Mouse (Mus musculus) heart, embryonic 10.5 days (tissue): ENCODE data around the gene Hdac11. TPM values are rescaled to one million over a fixed set of nuclear protein-coding genes. Genes with fewer than 3 reads are reported as not detected.

Experiments
- DNase-seq: peaks from one replicate; pipeline ENCODE4 v3.0.0-alpha.2; 2017; ENCODE audit warnings: low spot score
- H3K27ac ChIP-seq: fragments of 300-500 bp; sonication (generic); 2 replicates; pipeline ENCODE4 v1.5.1; 2016; ENCODE audit warnings: mild to moderate bottlenecking
- H3K27me3 ChIP-seq: fragments of 300-500 bp; sonication (generic); 2 replicates; pipeline ENCODE4 v1.6.1; 2016; ENCODE audit warnings: mild to moderate bottlenecking; ENCODE audit not compliant: poor library complexity, insufficient read depth, severe bottlenecking
- H3K36me3 ChIP-seq: fragments of 300-500 bp; sonication (generic); 2 replicates; pipeline ENCODE4 v1.6.1; 2016; ENCODE audit warnings: mild to moderate bottlenecking, moderate library complexity
- H3K4me1 ChIP-seq: fragments of 300-500 bp; sonication (generic); 2 replicates; pipeline ENCODE4 v1.6.1; 2016; ENCODE audit warnings: mild to moderate bottlenecking
- H3K4me3 ChIP-seq: fragments of 300-500 bp; sonication (generic); 2 replicates; pipeline ENCODE4 v1.5.1; 2016; ENCODE audit warnings: mild to moderate bottlenecking, moderate library complexity
- H3K9me3 ChIP-seq: fragments of 300-500 bp; sonication (generic); 2 replicates; pipeline ENCODE4 v1.6.1; 2016; ENCODE audit warnings: mild to moderate bottlenecking, moderate library complexity
- WGBS: fragments of 180-500 bp; shearing (Covaris S2); methylation state at CpG from one replicate; pipeline ENCODE4 v1.1.7; 2016; 5-methylcytosine and 5-hydroxymethylcytosine counted together
- polyA plus RNA-seq: library from polyadenylated mRNA; unstranded; fragments of >200 nt; fragmentation: Nextera tagmentation; extraction: Ambion mirVana; gene quantifications from 2 replicates; pipeline ENCODE4 v1.2.1, GENCODE M21; 2016

Hdac11 gene
- polyA plus RNA-seq, 1 experiment from 2014 or later = 6.8 TPM

DNA sequence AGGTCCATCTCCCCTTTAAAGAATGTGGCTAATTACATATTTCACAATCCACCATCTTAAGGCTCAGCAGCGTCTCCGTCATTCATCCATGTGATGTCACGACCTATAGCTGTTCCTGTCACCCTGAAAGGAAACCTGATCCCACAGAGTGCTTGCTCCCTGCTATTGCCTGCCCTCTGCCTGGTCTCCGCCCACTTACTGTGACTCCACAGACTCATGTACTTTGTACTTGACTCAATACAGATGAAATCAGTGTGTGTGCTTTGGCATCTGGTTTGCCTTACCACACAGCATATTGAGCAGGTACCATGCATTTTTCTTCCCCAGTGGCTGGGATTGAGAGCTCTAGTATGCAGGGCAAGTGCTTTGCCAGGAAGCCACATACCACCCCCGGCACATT lies 5.8 kb downstream of the Hdac11 start:
- Histone ChIP-seq H3K4me1 (peaks cover 46% of the 10 kb centered on the region), H3K36me3 (0 out of 2 replicates have a peak, but pooled peaks cover 3% of the 10 kb centered on the region), H3K4me3 (no peak overlapping the region), H3K27ac (peak overlapping the region; percentile 32; the same call in 1 of the 2 replicates), H3K27me3 (peaks cover 33% of the 10 kb centered on the region), H3K9me3 (no peaks in the 10 kb centered on the region)
- DNase-seq = no peak
- 78% methylated on average over 5 of the region's 5 CpGs for WGBS

DNA sequence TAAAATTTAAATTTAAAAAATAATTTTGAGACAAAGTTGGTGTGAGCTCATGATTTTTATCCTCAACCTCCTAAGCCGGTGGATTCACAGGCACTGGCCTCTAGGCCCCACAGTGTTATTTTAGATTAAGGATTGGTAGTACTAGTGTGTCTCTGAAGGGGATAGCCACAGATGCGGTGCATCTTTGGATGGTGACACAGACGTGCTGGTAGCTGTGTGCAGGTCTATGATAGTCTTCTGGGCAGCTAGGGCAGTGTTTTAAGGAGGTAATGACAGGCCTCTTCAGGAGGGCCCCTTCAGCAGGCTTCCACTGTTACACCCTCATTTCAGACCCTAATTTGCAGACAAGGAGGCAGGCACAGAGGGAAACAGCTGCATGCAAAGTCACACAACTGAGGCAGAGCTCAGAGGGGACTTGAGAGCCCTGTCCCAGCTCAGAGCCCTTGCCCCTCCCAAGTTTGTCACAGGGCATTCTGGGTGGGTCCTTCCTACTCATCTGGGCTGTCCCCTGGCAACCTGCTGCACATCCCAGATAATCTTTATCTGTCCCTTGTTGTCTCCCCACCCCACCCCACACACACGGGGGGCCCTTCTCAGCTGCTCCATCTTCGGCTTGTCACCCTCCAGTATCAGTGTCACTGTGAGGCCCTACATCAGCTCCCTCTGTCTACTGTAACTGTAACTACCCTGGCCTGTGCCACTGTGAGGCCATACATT lies 6.9 kb downstream of the Hdac11 start:
- Histone ChIP-seq H3K27me3 (peaks cover 25% of the 10 kb centered on the region; the same call in 1 of the 2 replicates), H3K27ac (peak overlapping the region; percentile 44; the same call in 1 of the 2 replicates), H3K36me3 (0 out of 2 replicates have a peak, but pooled peaks cover 3% of the 10 kb centered on the region), H3K4me1 (peaks cover 43% of the 10 kb centered on the region), H3K9me3 (no peaks in the 10 kb centered on the region), H3K4me3 (no peak overlapping the region)
- WGBS = 38% methylated on average over 5 of the region's 5 CpGs
- DNase-seq = peak; percentile 95

DNA sequence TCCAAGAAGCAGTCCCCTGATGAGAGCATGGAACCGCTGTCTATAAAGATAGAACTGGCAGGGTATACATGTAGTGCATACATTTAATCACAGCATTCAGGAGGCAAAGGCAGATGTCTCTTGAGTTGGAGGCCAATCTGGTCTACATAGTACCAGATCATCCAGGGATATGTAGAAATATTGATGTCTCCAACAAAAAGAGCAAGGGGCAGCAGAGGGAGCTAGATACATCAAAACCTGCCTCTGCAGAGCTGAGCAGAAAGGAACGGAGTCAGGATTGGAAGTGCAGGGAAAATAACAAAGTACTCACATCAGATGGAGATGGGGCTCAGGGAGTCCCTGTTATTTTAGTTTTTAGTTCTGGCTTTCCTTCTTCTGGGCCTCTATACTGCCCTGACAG lies 8.1 kb downstream of the Hdac11 start:
- 83% methylated on average over 2 of the region's 2 CpGs for WGBS
- Histone ChIP-seq H3K9me3 (no peaks in the 10 kb centered on the region), H3K27ac (peak overlapping the region; percentile 44; the same call in 1 of the 2 replicates), H3K36me3 (peaks cover 9% of the 10 kb centered on the region; the same call in 1 of the 2 replicates), H3K27me3 (peaks cover 22% of the 10 kb centered on the region; the same call in 1 of the 2 replicates), H3K4me1 (peaks cover 33% of the 10 kb centered on the region), H3K4me3 (no peak overlapping the region)
- no peak for DNase-seq

DNA sequence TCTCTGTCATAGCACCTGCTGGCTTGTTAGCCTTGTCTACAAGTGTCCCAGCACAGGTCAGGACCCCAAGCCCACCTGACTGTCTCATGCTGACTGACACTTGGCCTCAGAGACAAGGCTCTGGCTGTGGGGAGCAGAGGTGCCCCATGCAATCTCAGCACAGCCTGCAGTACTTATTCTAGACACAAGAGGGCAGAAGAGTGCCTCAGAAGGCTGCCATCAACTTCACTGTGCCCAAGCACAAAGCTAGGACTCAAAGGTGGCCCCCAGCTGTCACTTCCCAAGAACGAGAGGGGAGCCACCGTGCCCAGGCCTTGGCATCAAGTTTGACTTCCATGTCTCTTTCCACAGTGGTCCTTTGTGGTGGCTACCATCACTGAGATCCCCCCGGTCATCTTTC lies 8.7 kb downstream of the Hdac11 start:
- Histone ChIP-seq H3K4me1 (peaks cover 32% of the 10 kb centered on the region), H3K4me3 (no peak overlapping the region), H3K9me3 (no peaks in the 10 kb centered on the region), H3K27me3 (peaks cover 22% of the 10 kb centered on the region; the same call in 1 of the 2 replicates), H3K36me3 (peaks cover 9% of the 10 kb centered on the region; the same call in 1 of the 2 replicates), H3K27ac (peak overlapping the region; percentile 44; the same call in 1 of the 2 replicates)
- no peak for DNase-seq
- 38% methylated on average over 3 of the region's 3 CpGs for WGBS

DNA sequence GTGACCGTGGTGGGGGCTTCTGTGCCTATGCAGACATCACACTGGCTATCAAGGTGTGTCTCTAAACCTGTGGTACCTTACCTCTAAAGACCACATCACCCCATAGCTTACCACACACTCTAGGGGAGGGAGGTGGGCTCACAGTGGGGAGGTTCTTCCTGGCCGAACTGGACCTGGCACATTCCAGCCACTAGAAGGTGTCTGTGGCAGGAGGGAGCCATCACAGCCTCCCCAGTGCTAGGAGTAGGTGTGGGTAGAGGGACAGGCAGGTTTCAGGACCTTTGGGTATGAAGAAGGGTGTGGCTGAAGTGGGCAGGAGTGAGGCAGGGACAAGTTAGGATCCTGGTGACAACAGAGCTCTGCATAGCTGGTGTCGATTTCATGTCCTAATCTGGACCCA lies 11.4 kb downstream of the Hdac11 start:
- DNase-seq = no peak
- Histone ChIP-seq H3K4me1 (peaks cover 18% of the 10 kb centered on the region), H3K27ac (no peak overlapping the region), H3K9me3 (no peaks in the 10 kb centered on the region), H3K27me3 (peaks cover 23% of the 10 kb centered on the region; the same call in 1 of the 2 replicates), H3K36me3 (peaks cover 6% of the 10 kb centered on the region; the same call in 1 of the 2 replicates), H3K4me3 (no peak overlapping the region)
- WGBS = 48% methylated on average over 3 of the region's 3 CpGs

DNA sequence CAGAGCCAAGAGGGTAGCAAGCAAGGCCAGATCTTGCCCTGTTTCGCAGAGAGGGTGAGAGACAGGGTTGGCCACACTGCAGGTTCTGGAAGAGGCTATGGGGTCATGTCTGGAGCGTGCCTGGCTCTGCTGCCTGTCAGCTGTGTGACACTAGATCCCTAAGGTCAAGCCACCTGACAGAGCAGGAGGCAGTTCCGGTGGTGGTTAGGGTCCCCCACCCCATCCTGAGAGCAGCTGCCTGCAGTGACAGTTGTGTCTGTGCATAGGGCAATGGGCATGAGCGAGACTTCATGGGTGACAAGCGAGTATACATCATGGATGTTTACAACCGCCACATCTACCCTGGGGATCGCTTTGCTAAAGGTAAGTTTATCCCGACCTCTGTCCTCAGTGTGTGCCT lies 12.7 kb downstream of the Hdac11 start:
- H3K4me3 ChIP-seq = no peak overlapping the region
- H3K27ac ChIP-seq = no peak overlapping the region
- H3K4me1 ChIP-seq = peaks cover 6% of the 10 kb centered on the region; the same call in 1 of the 2 replicates
- DNase-seq = no peak
- no peaks in the 10 kb centered on the region for H3K9me3 ChIP-seq
- WGBS = 87% methylated on average over 8 of the region's 8 CpGs
- H3K36me3 ChIP-seq = peaks cover 6% of the 10 kb centered on the region; the same call in 1 of the 2 replicates
- peaks cover 28% of the 10 kb centered on the region; the same call in 1 of the 2 replicates for H3K27me3 ChIP-seq

DNA sequence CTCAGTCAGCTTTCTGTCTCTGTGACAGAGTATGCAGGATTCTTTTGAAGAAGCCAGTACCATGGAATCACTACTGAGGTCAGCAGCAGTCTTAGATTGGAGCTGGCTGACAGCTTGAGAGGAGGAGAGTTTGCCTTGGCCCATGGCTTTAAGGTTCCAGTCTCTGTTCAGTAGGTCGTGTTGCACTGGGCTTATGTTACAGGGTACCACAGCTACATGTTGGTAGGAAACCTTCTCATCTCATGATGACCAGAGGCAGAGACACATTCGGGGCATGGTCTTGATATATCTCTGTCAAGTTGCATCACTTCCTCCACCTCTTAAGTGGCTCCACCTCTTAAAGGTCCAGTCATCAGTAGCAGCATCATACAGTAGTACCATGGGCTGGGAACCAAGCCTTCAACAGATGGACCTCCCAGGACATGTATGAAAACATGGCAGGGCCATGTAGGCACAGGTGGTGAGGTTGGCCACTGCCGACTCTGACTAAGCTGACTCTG lies 15.0 kb downstream of the Hdac11 start:
- 63% methylated on average over 3 of the region's 3 CpGs for WGBS
- H3K9me3 ChIP-seq = no peaks in the 10 kb centered on the region
- H3K4me1 ChIP-seq = peaks cover 6% of the 10 kb centered on the region; the same call in 1 of the 2 replicates
- no peak overlapping the region for H3K27ac ChIP-seq
- peaks cover 6% of the 10 kb centered on the region; the same call in 1 of the 2 replicates for H3K36me3 ChIP-seq
- H3K27me3 ChIP-seq = peaks cover 24% of the 10 kb centered on the region; the same call in 1 of the 2 replicates
- no peak overlapping the region for H3K4me3 ChIP-seq
- no peak for DNase-seq

DNA sequence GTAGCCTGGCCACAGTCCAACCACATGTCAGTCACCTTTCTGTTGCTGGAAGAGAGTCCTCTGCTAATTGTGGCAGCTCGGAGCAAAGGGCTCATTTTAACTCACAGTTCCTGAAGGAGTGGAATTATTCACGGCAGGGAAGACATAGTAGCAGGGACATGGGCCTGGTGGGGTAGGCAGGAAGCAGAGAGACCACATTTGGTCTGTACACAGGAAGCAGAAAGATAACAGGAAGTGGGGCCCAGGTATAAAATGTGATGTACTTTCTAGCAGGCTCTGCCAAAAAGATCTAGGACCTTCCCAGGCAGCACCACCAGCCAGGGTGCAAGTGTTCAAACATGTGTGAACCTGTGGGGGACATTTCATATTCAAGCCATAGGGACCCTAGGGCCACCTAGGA lies 15.9 kb downstream of the Hdac11 start:
- H3K36me3 ChIP-seq = peaks cover 6% of the 10 kb centered on the region; the same call in 1 of the 2 replicates

DNA sequence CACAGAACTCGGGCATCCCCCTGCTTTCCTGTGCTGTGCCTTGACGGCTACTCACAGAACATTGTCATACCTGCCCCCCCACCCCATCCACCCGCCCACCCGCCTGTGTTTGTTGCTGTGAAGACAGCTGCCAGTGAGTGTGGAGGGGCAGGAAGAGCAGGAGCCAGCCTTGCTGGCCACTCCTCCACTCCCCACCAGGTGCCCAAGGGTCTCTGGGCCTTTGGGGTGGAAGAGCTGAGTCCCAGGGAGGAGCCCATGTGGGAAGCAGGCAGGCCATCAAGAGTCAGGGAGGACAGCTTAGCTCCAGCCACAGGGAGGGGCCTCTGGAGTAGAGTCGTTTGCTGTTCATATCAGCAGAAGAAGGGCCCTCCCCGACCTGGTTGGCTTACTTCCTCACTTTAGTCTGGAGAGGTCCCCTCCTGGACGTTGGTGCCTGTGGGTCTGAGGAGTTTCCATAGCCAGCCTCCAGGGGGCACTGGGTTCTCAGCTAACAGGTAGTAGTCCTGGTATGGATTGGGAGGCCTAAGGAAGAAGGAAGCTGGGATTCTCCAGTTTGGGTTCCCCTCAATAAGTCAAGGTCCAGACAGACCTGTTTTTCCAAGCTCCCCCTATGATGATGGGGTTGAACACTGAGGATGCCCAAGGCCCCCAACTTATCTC lies 16.9 kb downstream of the Hdac11 start:
- no peaks in the 10 kb centered on the region for H3K9me3 ChIP-seq

More for the DNA sequence above, 15.9 kb downstream of the Hdac11 start:
- H3K27ac ChIP-seq = no peak overlapping the region
- WGBS = 65% methylated on average over 2 of the region's 2 CpGs
- H3K4me3 ChIP-seq = no peak overlapping the region
- H3K4me1 ChIP-seq = peaks cover 6% of the 10 kb centered on the region; the same call in 1 of the 2 replicates
- H3K27me3 ChIP-seq = peaks cover 15% of the 10 kb centered on the region; the same call in 1 of the 2 replicates
- DNase-seq = no peak
- H3K9me3 ChIP-seq = no peaks in the 10 kb centered on the region

DNA sequence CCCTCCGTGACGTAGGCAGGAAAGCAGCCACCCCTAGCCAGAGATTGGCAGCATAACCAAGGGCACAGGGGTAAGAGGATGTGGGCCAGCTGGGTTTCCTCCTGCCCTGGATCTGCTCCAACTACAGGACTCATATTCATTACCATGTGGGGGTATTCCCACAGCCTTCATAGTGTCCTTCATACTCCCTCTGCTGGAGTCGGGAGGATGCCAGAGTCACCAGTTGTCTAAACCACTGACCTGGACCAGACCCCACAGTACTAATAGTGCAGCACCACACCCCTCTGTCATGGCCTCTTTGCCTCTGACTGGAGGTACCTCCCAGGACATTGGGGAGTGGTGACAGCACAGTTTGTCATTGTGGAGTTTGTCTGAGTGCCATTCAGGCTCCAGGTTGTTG lies 17.7 kb downstream of the Hdac11 start:
- WGBS = 71% methylated on average over 3 of the region's 3 CpGs
- H3K27me3 ChIP-seq = peaks cover 15% of the 10 kb centered on the region
- no peak overlapping the region for H3K27ac ChIP-seq
- H3K9me3 ChIP-seq = no peaks in the 10 kb centered on the region
- no peaks in the 10 kb centered on the region for H3K36me3 ChIP-seq
- no peak for DNase-seq
- no peak overlapping the region for H3K4me3 ChIP-seq
- no peaks in the 10 kb centered on the region for H3K4me1 ChIP-seq

More for the DNA sequence above, 16.9 kb downstream of the Hdac11 start:
- Histone ChIP-seq H3K4me3 (no peak overlapping the region), H3K27ac (0 out of 2 replicates have a peak overlapping the region, but pooled peaks have one; percentile 32), H3K36me3 (peaks cover 6% of the 10 kb centered on the region; the same call in 1 of the 2 replicates), H3K27me3 (peaks cover 19% of the 10 kb centered on the region), H3K4me1 (no peaks in the 10 kb centered on the region)
- DNase-seq = peak; percentile 83
- 39% methylated on average over 7 of the region's 7 CpGs for WGBS

DNA sequence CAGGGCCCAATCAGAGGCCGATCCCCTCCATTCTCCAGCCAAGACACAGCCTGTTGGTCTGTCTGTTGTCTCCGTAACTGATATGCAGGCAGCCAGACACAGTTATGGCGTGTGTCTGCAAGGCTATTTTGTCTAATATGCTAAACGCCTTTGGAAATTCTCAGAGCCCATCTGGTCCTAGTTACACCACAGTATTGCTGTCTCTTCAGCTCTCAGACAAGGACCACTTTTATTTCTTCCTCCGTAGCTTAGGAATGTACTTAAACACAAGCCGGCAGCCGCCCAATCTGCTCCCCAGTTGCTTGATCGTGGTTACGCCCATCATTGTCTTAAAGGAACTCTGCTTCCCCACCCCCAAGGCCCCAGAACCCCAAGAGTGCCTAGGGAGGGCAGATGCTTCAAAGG lies 24.3 kb downstream of the Hdac11 start:
- H3K36me3 ChIP-seq = no peaks in the 10 kb centered on the region
- no peak overlapping the region for H3K27ac ChIP-seq
- peaks cover 25% of the 10 kb centered on the region for H3K27me3 ChIP-seq
- no peaks in the 10 kb centered on the region for H3K9me3 ChIP-seq
- H3K4me3 ChIP-seq = no peak overlapping the region
- DNase-seq = no peak
- WGBS = 72% methylated on average over 9 of the region's 9 CpGs
- peaks cover 15% of the 10 kb centered on the region for H3K4me1 ChIP-seq

DNA sequence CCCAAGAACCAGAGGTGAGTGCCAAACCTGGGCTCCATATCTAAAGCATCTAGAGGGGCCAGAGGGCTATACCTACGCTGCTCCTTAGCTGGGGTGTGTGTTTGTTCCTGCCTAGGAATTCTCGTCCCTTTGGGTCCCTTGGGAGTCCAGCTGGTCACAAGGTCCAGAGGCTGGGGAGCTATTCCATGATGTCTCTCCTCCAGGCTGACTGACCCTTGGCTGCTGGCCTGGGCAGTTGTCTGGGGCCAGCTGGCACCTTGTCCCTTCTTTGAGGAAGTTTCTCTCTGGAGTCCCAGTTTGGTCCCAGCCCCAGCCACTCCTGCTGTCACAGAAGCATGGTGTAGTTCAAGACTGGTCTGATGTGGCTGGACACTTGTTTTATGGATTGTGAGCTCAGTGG lies 24.9 kb downstream of the Hdac11 start:
- no peak overlapping the region for H3K27ac ChIP-seq
- peaks cover 25% of the 10 kb centered on the region for H3K27me3 ChIP-seq
- no peak overlapping the region for H3K4me3 ChIP-seq
- WGBS = 66% methylated on average over 2 of the region's 2 CpGs
- H3K9me3 ChIP-seq = no peaks in the 10 kb centered on the region
- no peaks in the 10 kb centered on the region for H3K36me3 ChIP-seq
- H3K4me1 ChIP-seq = peaks cover 15% of the 10 kb centered on the region
- DNase-seq = no peak
